Mouse (Mus musculus) megakaryocyte-erythroid progenitor cell, adult 5-6 weeks (primary cell): ENCODE measurements around the gene Kctd19. TPM values are rescaled to one million over a fixed set of nuclear protein-coding genes. Genes with fewer than 3 reads are reported as not detected.

ENCODE experiments used
- ATAC-seq: replicated peaks from 2 replicates; pipeline ENCODE4 v1.8.0; 2016; ENCODE audit warnings: mild to moderate bottlenecking, inconsistent platforms; ENCODE audit not compliant: severe bottlenecking, poor library complexity, low FRiP score, low TSS enrichment
- total RNA-seq, 2 experiments: library from RNA; stranded (forward) in 1 of 2; stranded (reverse) in 1 of 2; fragments of 200-1000, 215-1000 nt in 1 of 2; fragments of >200 nt in 1 of 2; fragmentation: Nextera tagmentation in 1 of 2; gene quantifications; 2 replicates each; pipeline ENCODE4 v1.2.3; 2014 to 2017

Gene Kctd19
- total RNA-seq, 2 experiments from 2014 or later = not detected

DNA sequence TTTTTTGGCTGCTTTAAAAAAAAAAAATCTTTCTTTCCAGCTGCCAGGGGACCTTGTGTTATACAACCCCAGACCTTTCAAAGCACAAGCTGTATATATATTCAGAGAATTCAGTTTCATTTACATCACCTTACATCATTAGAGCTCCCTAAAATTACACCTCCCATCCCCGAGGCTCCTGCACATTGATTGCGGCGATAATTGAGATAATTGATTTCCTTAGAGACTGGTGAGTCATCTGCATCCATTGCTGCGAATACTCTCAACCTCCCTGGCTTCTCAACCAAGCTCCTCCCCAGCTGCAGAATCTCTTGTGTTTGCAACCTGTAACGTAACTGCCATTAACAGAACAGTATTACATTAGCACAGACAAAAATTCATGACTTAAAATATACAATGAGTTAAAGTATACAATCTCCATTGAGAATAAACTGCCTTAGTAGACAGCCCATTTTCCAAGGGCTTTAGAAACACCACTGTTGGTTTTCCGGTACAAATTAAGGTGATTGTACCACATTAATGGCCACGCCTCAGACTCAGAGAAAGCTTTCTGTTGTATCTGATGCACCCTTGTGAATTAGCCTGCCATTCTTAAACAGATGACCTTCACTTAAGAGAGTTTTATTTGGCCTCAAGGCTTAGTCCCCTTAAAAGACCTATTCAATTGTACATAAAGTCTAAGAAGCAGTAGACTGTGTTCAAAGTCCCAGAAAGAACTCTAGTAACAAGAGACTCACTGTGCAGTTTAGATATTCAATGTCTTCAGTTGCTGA, 18.6 kb upstream of the Kctd19 start:
- ATAC-seq = no peak

DNA sequence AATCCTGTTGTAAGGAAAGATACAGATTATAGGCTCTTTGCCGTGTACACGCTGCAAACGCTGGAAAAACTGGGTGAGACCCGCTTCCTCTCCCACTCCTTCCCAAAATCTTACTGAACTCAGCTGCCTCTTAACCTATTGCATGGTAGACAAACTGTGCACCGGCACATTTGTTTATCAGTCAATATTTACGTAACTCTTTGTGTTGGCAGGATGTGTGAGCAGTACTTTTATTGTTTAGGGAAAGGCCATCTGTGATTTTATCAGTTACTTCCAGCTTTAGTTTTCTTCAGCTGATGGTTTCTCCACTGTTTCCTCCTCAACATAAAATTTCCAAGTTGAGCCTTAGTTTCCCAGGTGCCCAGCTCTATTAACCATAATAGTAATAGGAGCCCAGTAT, 13.6 kb upstream of the Kctd19 start:
- ATAC-seq = no peak

DNA sequence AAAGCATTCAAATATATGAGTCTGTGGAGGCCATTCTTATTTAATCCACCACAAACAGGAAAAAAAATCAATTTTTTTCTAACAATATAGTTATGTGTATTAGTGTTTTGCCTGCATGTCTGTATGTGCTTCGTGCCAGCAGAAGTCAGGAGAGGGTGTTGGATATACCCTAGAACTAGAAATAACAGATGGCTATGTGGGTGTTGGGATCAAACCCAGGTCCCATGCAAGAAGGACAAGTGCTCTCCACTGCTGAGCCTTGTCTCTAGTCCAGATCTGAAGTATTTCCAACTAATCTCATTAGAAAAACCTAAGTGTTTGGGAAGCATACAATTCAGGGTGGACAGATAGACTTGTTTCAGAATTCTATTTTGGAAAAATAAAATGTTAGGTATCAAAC, 8.7 kb upstream of the Kctd19 start:
- no peak for ATAC-seq

DNA sequence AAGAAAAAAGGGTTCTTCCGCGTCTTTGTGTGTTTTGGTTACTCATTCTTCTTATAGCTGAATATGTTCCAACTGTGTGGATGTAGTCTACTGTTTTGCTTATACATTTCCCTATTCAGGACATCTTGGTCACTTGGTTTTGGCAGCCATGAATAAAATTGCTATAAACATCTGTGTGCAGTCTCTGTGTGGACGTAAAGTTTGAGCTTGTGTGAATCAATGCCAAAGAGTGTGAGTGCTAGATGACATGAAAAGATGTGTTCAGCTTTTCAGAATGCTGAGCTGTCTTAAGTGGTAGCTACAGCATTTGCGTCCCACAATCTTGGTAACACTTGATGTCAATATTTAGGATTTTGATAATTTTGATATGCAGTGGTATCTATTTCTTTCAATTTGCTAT, 6.5 kb upstream of the Kctd19 start:
- ATAC-seq = no peak

DNA sequence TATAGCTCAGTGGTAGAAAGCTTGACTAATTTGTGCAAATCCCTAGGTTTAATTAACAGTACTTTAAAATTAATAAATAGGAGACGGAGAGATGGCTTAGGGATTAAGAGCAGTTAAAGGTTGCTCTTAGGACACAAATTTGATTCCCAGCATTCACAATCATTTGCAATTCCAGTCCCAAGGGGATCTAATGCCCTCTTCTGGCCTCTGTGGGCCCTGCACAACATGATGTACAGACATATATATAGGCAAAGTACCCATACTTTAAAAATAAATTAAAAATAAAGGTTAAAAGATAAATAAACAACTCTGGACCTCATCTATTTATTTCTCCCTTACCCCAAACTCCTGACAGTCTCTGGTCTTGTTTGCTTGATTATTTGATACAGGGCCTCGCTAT, 5.7 kb upstream of the Kctd19 start:
- ATAC-seq = no peak

DNA sequence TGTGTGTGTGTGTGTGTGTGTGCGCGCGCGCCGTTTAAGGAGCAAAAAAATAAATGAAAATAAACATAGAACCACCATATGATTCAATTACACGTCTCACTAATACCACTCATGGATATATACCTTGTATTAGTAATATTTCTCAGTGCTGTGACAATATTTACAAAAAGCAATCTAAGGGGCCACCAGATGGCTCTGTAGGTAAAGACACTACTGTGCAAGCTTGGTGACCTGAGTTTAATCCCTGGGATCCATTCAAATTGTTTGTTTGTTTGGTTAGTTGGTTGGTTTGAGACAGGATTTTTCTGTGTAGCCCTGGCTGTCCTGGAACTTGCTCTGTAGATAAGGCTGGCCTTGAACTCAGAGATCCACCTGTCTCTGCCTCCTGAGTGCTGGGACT, 3.4 kb downstream of the Kctd19 start:
- no peak for ATAC-seq

DNA sequence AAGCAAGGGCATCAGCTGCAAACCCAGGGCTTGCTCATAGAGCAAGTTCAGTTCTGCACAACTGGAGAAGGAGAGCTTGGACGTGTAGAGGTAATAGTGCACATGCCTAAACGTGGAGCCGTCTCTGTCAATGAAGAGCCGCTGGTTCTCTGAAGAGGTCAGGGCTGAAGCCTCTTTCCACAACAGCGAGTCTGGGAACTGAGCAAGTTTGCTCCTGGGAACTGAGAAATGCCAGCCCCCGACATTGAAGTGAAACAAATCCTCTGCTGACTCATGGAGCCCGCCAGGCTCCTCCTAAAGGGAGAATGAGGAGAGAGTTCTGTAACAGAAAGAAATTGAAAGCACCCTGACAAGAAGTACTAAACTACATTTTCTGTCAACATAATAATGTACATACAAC, 5.0 kb downstream of the Kctd19 start:
- no peak for ATAC-seq

DNA sequence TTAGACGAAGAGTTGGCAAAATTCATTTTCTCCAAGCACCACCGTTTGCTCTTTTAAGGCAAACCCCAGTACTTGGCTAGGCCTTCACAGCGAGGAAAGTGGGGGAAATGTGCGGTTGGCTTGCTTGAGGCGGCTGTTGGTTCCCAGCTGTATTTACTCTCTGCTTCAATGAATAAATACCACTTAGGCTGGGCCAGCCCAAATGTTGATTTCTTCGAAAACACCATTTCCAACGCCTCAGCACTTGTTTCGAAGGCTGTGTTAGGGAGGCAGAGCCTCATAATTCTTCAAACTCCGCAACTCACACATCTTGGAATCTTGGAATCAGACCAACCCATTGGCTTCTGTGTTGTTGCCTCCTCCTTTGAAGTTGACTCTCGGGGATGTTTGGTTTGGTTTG, 6.9 kb downstream of the Kctd19 start:
- no peak for ATAC-seq

DNA sequence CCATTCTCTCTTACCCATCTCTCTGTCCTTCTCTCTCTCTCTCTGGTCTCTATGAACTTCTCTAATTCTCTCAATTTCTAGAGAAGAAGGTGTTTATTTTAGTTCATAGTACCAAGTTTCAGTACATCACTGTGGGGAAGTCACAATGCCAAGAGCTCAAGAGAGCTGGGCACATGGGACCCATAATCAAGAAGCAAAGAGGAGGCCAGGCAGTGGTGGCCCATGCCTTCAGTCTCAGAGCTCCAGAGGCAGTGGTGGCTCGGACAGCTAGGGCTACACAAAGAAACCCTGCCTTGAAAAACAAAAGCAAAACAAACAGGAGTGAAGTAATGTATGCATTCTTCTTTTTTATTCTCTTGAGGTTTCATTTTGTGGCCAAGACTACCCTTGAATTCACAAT, 8.8 kb downstream of the Kctd19 start:
- ATAC-seq = no peak

DNA sequence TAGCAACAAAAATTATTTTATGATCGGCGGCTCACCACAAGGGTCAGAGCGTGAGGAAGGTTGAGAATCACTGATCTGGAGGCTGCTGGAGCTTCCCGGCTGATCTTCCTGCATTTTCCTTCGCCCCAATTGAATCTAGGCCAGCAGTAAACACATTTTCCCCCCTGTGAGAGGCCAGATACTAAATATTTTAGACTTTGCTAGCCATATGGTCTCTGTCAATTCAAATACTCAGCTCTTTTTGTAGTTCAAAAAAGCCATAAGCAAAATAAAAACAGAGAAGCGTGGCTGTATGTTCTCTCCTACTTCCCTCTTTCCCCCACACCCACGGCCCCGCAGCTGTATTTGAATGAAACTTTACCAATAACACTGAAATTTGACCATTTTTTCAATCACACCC, 9.8 kb downstream of the Kctd19 start:
- ATAC-seq = no peak

DNA sequence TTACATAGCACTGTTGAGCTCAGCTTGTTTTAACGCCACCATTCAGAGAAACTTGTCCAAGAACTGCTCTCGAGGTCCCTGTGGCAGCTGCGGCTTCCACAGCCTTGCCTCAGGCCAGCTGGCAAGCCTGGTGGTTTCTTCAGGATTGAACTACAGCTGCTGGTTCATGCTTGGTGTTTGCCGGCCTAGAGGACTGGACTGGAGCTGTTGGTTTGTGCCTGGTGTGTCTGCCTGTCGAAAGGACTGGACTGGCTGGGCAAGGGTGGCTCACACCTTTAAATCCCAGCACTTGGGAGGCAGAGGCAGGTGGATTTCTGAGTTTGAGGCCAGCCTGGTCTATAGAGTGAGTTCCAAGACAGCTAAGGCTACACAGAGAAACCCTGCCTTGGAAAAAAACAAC, 13.3 kb downstream of the Kctd19 start:
- no peak for ATAC-seq

DNA sequence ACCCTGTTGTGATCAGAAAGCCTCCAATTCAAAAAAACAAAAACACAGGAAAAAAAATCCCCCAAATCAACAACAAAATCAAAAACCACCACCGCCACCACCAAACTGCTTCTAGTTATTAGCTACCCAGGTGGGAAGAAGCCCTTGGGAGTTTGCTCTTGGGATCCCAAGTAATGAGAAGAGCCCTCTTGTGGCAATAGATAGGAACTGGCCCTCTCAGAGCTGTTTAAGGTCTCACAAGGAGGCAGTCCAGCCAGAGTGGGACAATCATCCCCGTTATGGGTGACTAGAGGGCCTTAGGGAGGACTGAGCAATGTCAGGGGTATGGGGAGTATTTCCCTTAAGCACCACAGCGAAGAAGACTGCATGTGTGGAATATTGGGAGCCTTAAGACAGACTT, 15.6 kb downstream of the Kctd19 start:
- peak; percentile 76 for ATAC-seq

DNA sequence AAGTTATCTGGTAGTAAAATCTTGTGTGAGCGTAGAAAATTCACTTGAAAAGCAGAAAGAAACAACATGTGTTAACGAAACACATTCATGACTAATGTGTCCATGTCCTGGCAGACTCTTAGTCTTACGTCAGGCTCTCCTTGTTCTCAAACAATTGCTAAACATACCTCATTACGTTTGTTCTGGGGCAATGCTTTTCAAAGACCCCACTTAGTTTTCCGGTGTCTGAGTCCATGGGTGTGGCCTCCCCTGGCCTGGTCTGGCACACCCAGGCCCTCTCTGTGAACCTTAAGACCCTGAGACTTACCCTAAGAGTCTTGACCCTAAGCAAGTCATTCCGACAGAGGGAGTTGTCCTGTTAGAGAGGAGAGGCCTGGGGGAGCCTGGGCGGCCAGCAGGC, 19.4 kb downstream of the Kctd19 start:
- no peak for ATAC-seq

DNA sequence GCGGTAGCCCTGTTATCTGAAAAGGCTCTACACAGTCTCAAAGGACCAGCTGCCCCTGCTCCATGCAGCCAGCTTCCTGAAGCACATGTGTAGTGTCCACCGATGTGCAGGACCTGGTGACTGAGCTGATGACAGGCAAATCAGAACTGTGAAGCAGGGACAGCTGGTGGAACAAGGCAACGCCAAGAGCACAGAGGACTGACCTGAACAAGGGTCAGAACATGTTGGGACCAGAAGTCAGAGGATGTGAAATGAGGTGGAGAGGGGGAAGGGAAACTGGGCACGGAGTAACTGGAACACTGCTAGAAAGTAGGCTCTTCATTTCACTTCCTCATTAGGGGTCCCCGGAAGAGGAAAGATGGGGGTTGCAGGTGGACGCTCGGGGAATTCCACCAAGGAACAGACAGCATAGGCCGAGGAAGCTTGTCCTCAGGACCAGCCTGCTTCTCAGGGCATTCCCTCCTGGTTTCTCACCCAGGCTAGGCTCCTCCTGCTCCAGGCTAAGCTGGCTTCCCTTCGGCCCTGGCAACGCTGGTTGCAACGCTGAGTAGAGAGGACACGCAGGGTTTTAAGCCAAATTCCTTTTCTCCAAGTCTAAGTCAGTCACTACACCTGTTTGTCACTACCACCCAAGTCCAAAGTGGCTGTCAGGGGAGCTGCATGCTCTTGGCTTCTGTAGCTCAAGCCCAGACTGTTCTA, 20.1 kb downstream of the Kctd19 start:
- no peak for ATAC-seq

DNA sequence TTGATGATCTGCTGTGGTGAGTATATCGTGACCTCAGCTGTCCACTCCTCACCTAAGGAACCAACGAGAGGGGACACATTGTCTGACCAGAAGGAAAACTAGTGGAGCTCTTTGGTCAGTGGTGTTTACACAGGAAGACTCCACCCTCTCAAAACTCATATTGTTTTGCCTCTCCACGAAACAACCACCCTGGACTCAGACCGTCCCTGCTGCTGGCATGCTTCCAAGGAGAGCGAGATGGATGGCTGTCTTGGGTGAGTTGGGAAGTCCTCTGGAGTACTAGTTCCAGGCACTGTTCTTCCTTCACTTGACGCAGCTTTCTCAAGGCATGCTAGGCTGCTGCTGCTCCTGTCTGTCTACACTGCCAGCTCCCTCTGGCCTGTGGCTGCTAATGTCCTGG, 24.2 kb downstream of the Kctd19 start:
- no peak for ATAC-seq

DNA sequence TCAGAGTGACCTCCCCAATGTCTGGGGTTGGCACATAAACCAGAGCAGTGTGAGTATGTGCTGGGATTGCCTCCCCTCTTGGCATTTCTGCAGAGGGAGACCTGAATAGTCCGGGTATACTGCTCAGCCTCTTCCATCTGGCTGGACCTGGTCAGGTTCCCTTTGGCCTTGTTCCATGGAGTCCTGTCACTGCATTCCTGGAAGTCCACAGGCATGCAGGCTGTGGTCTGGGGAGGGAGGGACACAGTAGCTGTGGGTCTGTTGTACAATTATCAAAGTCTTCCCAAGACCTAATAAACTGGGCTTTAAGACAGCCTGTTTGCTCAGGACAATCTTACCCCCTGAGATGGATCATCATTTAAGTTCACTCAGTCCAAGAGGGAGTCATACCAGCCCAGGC, 26.2 kb downstream of the Kctd19 start:
- no peak for ATAC-seq

DNA sequence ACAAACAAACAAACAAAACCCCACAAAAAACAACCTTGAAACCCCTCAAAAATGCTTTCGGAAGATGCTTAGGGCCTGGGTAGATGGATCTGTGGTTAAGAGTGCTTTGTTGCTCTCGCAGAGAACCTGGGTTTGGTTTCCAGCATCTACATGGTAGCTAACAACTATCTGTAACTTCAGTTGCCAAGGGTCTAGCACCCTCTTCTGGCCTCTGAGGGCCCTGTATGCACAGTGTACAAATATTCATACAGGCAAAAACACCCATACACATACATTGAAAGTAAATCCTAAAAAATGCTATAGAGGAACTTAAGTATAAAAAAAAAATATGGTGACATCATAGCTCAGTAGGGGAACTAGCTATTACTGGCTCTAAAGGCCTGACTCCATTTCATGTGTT, 29.2 kb downstream of the Kctd19 start:
- no peak for ATAC-seq

DNA sequence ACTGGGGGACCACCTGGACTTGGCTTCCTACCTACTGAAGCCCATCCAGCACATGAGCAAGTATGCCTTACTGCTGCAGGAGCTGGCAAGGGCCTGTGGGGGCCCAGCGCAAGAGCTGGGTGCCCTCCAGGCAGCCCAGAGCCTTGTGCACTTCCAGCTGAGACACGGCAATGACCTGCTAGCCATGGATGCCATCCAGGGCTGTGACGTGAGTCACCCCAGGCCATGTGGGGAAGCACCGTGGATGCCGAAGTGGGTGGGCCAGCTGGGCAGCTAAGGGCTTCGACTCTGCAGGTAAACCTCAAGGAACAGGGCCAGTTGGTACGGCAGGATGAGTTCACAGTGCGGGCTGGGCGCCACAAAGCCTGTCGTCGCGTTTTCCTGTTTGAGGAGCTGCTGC, 33.0 kb downstream of the Kctd19 start:
- ATAC-seq = no peak

DNA sequence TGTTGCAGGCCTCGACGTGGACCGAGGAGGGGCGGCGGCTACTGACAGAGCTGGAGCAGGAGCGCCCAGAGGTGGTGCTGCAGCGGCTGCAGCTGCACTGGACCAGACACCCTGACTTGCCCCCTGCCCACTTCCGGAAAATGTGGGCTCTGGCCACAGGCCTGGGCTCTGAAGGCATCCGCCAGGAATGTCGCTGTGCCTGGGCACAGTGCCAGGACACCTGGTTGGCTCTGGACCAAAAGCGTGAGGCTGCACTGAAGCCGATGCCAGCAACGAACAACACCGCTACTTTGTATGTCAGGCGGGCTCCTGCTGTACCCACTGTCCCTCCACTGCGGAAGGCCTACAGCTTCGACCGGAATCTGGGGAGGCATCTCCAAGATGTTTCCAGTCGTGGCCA, 34.6 kb downstream of the Kctd19 start:
- no peak for ATAC-seq

DNA sequence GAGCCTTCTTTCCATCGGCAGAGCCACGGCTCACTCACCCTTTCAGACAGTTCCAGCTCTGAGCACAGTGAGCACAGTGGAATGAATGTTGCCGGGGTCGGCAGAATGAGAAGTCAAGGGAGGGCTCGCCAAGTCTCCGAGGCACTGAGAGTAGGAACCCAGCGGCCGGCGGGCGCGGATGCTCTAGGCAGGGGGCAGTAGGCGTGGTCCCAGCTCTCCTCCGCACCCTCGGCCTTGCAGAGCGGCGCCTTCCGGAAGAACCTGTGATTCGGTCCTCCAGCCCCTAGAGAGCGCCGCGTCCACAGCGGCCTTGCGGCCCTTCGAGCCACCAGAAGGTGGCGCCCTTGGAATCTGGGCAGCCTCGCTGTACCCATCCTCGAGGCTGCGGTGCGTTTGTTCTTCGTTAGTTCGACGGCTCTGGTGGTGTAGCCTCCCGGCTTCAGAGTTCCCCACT, 38.8 kb downstream of the Kctd19 start:
- peak; percentile 74 for ATAC-seq

DNA sequence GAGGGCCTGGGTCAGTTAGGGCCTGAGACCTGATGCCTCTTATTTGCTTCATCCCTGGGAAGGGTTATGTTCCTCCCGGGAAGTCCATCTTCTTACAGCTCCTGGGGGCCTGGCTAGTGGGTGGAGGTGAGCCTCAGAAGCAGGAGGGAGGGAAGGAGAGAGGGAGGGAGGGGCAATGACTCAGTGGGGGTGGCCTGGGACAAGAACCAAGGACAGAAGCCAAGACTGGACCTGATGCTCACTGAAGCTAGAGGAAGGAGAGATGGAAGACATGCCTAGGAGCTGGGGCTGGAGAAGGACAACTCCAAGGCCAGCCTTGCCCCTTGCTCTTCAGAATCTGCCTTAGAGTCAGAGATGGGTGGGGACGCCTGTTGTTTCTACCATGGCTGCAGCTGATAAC, 40.3 kb downstream of the Kctd19 start, which contains the start of gene Plekhg4:
Gene Plekhg4 (plus strand): TSS at position 243 of the 400 bp plus-strand sequence.
- ATAC-seq = no peak
